Comparison of ENCODE assay signal across 11 mouse cellular contexts in genomic region chr5:143057753-143058152, GRCm38 (mm10). TPM values are rescaled to one million over a fixed set of nuclear protein-coding genes. Genes with fewer than 3 reads are reported as not detected.
A peak's percentile ranks its signal among the peaks of the same experiment; 100 is the strongest.
DNase-seq lines count a peak whose midpoint lies in the region; ATAC-seq and TF ChIP-seq lines count a peak whose summit lies in the region.
"Had no signal": no experiment of that assay in that cellular context is flagged by ENCODE, and none has a peak within 500 bp of the region (broad histone marks: within the 10 kb centered on the region; RNA-seq: fewer than 3 reads in every experiment).

No protein-coding gene starts in this region.

- H3K27ac ChIP-seq in hindbrain, embryonic 16.5 days (ENCODE audit: low read depth, low read length) = peak overlapping the region; percentile 59
- no peak overlapping the region for H3K27ac ChIP-seq in hindbrain, embryonic 12.5 days
- H3K27ac ChIP-seq in liver, embryonic 15.5 days (replicated peaks) = peak overlapping the region; percentile 98

- no peak for TF ChIP-seq CTCF in E14TG2a.4 (conservative IDR thresholded peaks at IDR 0.05; ENCODE audit: low read length)

- ATAC-seq in hindbrain, embryonic 16.5 days = no peak
- no peak for ATAC-seq in hindbrain, embryonic 12.5 days (ENCODE audit: low FRiP score)
- ATAC-seq in liver, embryonic 15.5 days (ENCODE audit: insufficient read depth) = no peak
- ATAC-seq in activated CD4-positive, CD25-positive, alpha-beta regulatory T cell, adult 4 months = no peak

- no peaks in the 10 kb centered on the region for H3K9me3 ChIP-seq in hindbrain, embryonic 16.5 days (ENCODE audit: control insufficient read depth, low read length)
- no peaks in the 10 kb centered on the region for H3K9me3 ChIP-seq in hindbrain, embryonic 12.5 days (replicated peaks)
- no peaks in the 10 kb centered on the region for H3K9me3 ChIP-seq in E14TG2a.4 (ENCODE audit: low read length)
- H3K9me3 ChIP-seq in liver, embryonic 15.5 days (replicated peaks) = no peaks in the 10 kb centered on the region
- H3K9me3 ChIP-seq: megakaryocyte, embryonic 14.5 days had no signal

- H3K36me3 ChIP-seq in hindbrain, embryonic 16.5 days (ENCODE audit: control insufficient read depth, insufficient read depth, low read length) = no peaks in the 10 kb centered on the region
- peaks cover 18% of the 10 kb centered on the region; the same call in 1 of the 2 replicates for H3K36me3 ChIP-seq in hindbrain, embryonic 12.5 days
- H3K36me3 ChIP-seq in E14TG2a.4 (ENCODE audit: insufficient read depth, low read length) = peaks cover 65% of the 10 kb centered on the region
- H3K36me3 ChIP-seq in liver, embryonic 15.5 days (replicated peaks) = peaks cover 26% of the 10 kb centered on the region

- WGBS in hindbrain, embryonic 16.5 days = 73% methylated on average over 1 of the region's 1 CpGs
- 65% methylated on average over 1 of the region's 1 CpGs for WGBS in hindbrain, embryonic 12.5 days
- 21% methylated on average over 1 of the region's 1 CpGs for WGBS in liver, embryonic 15.5 days (ENCODE audit: insufficient replicate concordance)

- H3K4me1 ChIP-seq in hindbrain, embryonic 16.5 days (ENCODE audit: control insufficient read depth, insufficient read depth, low read depth, low read length) = peaks cover 24% of the 10 kb centered on the region
- peaks cover 7% of the 10 kb centered on the region; the same call in 1 of the 2 replicates for H3K4me1 ChIP-seq in hindbrain, embryonic 12.5 days
- H3K4me1 ChIP-seq in E14TG2a.4 (replicated peaks; ENCODE audit: low read depth, low read length) = peaks cover 66% of the 10 kb centered on the region
- peaks cover 98% of the 10 kb centered on the region for H3K4me1 ChIP-seq in liver, embryonic 15.5 days (replicated peaks)

- H3K27me3 ChIP-seq in hindbrain, embryonic 16.5 days (replicated peaks; ENCODE audit: control insufficient read depth, insufficient read depth, low read length) = no peaks in the 10 kb centered on the region
- H3K27me3 ChIP-seq in hindbrain, embryonic 12.5 days = no peaks in the 10 kb centered on the region
- no peaks in the 10 kb centered on the region for H3K27me3 ChIP-seq in E14TG2a.4 (ENCODE audit: insufficient read depth, low read length)
- no peaks in the 10 kb centered on the region for H3K27me3 ChIP-seq in liver, embryonic 15.5 days
- H3K27me3 ChIP-seq: megakaryocyte, embryonic 14.5 days had no signal

- H3K4me2 ChIP-seq in hindbrain, embryonic 16.5 days (ENCODE audit: low read length) = no peak overlapping the region
- H3K4me2 ChIP-seq in hindbrain, embryonic 12.5 days (replicated peaks) = no peak overlapping the region
- H3K4me2 ChIP-seq in liver, embryonic 15.5 days = peak overlapping the region; percentile 64

- peak; percentile 32 for DNase-seq in cerebellum, adult 9-10 months
- DNase-seq in cerebellum, adult 11 months = no peak
- DNase-seq in urinary bladder, postnatal 25 days (ENCODE audit: low spot score) = no peak
- DNase-seq: kidney, postnatal 14 days; right cerebral cortex, postnatal 25 days had no signal

- no peak overlapping the region for H3K9ac ChIP-seq in hindbrain, embryonic 16.5 days (ENCODE audit: low read depth, low read length)
- no peak overlapping the region for H3K9ac ChIP-seq in hindbrain, embryonic 12.5 days
- H3K9ac ChIP-seq in liver, embryonic 15.5 days = peak overlapping the region; percentile 31

- H3K4me3 ChIP-seq in hindbrain, embryonic 16.5 days (ENCODE audit: low read length) = no peak overlapping the region
- H3K4me3 ChIP-seq in hindbrain, embryonic 12.5 days = no peak overlapping the region
- H3K4me3 ChIP-seq in E14TG2a.4 (replicated peaks; ENCODE audit: low read length) = 0 out of 2 replicates have a peak overlapping the region, but pooled peaks have one; percentile 13
- H3K4me3 ChIP-seq in liver, embryonic 15.5 days (replicated peaks) = no peak overlapping the region
- H3K4me3 ChIP-seq: megakaryocyte, embryonic 14.5 days had no signal

RNA-seq across cellular contexts. Expression of gene Rnf216, which starts 55.0 kb away (rescaled TPM):
- 27.2 and 31.0 TPM in 2 replicates for polyA plus RNA-seq in hindbrain, embryonic 16.5 days (2015; fragmentation: Nextera tagmentation; extraction: Ambion mirVana)
- polyA plus RNA-seq in hindbrain, embryonic 12.5 days (2016; fragmentation: Nextera tagmentation; extraction: Ambion mirVana) = 49.4 and 51.1 TPM in 2 replicates
- 13.2 and 13.9 TPM in 2 replicates for polyA plus RNA-seq in liver, embryonic 15.5 days (2015; fragmentation: Nextera tagmentation; extraction: Ambion mirVana)
- polyA plus RNA-seq in activated CD4-positive, CD25-positive, alpha-beta regulatory T cell, adult 4 months (2017; shearing (Covaris generic)) = 10 to 100 TPM; 28.7 to 30.4 TPM
